Mouse (Mus musculus) CD4-positive, CD25-positive, alpha-beta regulatory T cell, adult 4 months (primary cell): ENCODE measurements around the gene Paics. TPM values are rescaled to one million over a fixed set of nuclear protein-coding genes. Genes with fewer than 3 reads are reported as not detected.
A peak's percentile ranks its signal among the peaks of the same experiment; 100 is the strongest.
"Not testable (repeated sequence)": the region's sequence is repeated elsewhere in the genome, so short reads cannot be mapped to it uniquely, and the experiment has no call there.

ENCODE experiments used
- ATAC-seq: one replicate; pipeline ENCODE4 v1.8.0; 2017
- polyA plus RNA-seq, 2 experiments: library from polyadenylated mRNA; unstranded; fragments of 100-300 nt; shearing (Covaris generic); gene quantifications; one replicate each; pipeline ENCODE4 v1.2.1; 2017

Paics gene
- polyA plus RNA-seq, 2 experiments from 2014 or later = 181 to 184 TPM

GRCm38 (mm10) chr5:76952112-76953040 is 1.3 kb downstream of the Paics start:
- no peak for ATAC-seq

DNA sequence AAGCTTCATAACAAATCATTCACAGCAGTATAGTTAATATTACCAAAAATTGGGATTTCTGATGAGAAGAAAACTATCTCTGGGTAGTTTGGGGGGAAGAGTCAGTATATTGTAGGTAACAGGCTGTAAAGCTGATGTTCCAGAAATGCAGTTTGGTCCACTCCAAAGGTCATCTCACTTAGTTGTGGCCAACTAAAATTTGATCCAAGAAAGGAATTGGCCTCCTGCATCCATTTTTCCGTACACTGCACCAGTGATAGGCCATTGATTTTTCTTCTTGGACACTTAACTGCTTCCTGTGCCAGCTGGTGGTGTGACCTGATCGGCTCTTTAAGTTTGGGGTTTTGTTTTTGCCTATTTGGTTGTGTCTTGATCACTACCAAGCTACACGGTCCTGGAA is 2.7 kb downstream of the Paics start:
- no peak for ATAC-seq

DNA sequence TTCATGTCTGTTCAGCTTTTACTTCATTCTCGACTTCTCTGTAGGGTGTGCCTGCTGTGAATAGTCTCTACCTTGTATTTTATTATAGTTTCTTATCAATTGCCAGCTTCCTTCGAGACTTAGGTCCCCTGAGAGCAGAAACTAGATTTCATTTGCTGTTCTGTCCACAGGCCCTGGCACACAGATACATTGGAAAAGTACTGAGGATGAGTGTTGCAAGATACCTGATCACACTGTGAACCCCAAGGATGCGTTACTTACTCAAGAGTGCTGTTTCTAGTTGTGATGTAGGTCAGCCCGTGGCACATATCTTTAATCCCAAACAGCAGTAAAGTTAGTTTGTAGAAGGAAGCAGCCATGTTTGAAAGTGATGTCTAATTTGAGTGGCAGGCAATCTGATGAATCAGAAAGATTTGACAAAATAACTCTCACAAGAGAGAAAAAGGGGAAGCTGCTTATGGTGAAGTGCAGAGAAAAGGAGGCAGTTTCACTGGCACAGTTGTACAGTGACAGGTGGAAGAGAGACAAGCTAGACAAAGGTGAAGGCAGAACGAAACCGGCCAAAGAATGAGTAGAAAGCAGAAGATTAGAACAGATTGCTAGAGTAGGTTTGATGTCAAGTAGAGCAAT is 3.3 kb downstream of the Paics start:
- no peak for ATAC-seq

- ATAC-seq = no peak
These were observed 4.4 kb downstream of the Paics start for GRCm38 (mm10) chr5:76955474-76955873.

GRCm38 (mm10) chr5:76957954-76958353 is 6.8 kb downstream of the Paics start:
- ATAC-seq = peak; percentile 71

DNA sequence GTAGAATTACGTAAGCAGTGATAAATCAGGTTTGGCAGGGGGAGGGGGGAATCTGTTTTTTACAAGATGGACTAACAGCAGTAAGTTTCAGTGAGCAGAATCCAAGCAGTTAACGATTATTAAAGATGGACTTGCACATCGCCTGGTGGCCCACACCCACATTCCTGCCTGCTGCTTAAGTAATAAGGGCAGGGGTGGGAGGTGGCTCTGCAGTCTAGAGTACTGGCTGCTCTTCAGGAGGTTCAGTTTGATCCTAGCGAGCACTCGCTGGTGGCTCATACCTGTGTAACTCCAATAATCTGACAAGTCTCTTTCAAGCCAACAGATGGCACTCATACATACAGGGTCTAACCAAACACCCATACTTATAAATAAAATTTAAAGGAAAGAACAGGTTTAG is 8.5 kb downstream of the Paics start:
- ATAC-seq = no peak

GRCm38 (mm10) chr5:76962545-76962944 is 11.4 kb downstream of the Paics start:
- no peak for ATAC-seq

GRCm38 (mm10) chr5:76964651-76965050 is 13.5 kb downstream of the Paics start:
- ATAC-seq = no peak

DNA sequence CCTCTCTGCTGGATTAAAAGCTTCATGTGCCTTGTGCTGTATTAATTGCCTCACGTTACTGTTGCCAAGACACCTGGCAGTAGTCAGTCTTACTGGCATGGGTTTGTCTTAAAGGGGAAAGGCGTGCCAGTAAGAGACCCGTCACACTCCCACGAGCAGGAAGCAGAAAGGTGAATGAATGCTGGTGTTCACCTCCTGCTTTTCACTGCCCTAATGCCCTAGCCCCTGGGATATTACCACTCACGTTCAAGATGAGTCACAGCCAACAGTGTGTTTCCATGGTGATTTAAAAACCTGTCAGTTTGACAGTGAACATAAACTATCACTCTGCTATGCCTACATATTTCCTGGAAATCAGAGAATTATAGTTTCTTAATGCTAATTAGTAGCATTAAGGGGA is 18.1 kb downstream of the Paics start:
- no peak for ATAC-seq

DNA sequence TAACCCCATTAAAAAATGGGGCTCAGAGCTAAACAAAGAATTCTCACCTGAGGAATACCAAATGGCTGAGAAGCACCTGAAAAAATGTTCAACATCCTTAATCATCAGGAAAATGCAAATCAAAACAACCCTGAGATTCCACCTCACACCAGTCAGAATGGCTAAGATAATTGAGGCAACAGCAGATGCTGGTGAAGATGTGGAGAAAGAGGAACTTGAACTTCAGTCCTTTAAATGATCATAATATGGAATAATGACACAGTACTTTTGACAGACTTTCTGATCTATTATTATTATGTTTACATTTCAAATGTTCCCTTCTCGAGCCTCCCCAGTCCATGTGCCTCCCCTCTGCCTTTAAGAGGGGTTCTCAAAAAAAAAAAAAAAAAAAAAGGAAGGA is 20.0 kb downstream of the Paics start:
- not testable (repeated sequence) for ATAC-seq

DNA sequence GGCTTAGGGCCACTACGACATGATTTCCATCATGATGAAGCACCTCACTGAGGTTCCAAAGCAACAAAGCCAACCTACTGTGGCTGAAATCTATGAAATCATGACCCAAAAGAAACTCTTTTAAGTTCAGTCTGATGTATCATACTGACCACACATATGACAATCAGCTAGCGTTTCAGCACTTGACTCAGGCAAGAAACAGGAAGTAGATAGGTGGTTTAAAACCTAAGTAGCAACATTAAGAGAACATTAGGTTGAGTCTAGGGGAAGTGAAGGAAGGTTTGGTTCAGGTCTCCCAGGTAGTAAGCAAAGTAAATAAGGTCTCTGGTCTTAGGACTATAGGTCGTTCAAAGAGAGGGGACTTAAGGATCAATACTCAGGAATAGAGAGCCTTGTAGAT is 22.4 kb downstream of the Paics start:
- no peak for ATAC-seq

GRCm38 (mm10) chr5:76974207-76974553 is 23.1 kb downstream of the Paics start:
- peak; percentile 16 for ATAC-seq

DNA sequence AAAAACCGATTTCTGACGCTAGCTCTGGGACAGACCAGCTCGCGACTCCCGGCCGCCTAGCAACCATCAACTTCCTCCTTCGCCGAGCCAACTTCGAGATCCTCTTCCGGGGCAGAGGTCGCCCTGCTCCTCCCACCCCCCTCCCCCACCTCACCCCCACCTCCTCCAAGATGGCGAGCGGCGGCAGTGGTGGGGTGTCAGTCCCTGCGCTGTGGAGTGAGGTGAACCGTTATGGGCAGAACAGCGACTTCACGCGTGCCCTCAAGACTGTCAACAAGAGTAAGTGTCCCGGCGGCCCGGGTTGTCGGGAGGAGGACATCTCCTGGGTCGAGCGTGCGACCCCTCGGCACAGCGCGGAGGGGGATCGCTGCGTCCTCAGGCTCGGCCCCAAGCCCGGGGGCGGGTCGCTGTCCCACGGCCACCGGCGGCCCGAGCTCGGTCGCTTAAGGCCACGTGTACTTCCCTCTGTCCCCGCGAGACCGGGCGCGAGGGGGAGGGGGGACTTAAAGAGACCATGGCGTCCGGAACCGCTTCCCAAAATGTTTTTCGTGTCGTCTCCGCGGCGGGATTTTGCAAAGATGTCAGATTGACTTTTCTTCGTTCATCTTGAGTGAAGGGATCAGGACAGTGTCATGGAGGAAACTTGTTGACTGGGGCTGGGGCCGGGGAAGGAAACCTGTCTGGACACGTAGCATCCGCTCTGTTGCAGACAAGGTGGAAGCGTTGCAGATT is 23.6 kb downstream of the Paics start, which contains the start of gene Srp72:
Gene Srp72 (plus strand): TSS at position 130 of the 732 bp plus-strand sequence.
- ATAC-seq = peak; percentile 93

GRCm38 (mm10) chr5:76975736-76976135 is 24.6 kb downstream of the Paics start:
- ATAC-seq = no peak

GRCm38 (mm10) chr5:76984015-76984414 is 32.9 kb downstream of the Paics start:
- no peak for ATAC-seq

GRCm38 (mm10) chr5:76990789-76991188 is 39.7 kb downstream of the Paics start:
- ATAC-seq = no peak

- ATAC-seq = no peak
These were observed 42.2 kb downstream of the Paics start for GRCm38 (mm10) chr5:76993174-76993814.

- no peak for ATAC-seq
These were observed 47.3 kb downstream of the Paics start for GRCm38 (mm10) chr5:76998416-76998815.

DNA sequence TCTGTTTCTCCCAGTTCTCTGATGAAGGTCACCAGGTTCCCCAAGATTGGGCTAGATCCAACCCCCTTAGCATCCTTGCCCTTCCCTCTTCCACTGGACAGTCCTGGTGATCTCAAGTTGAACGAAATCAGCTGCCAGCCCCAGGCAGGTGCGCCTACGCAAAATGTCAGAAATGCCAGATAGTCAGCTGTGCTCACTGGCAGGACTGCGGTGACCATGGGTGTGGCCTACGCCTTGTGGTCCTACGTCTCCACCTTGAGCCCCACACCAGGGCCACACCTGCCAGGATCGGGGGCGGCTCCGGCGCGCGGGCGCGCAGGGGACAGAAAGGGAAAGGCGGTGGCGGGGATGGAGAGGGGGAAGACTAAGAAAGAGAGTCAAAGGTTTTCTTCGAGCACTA is 50.1 kb downstream of the Paics start:
- ATAC-seq = no peak

DNA sequence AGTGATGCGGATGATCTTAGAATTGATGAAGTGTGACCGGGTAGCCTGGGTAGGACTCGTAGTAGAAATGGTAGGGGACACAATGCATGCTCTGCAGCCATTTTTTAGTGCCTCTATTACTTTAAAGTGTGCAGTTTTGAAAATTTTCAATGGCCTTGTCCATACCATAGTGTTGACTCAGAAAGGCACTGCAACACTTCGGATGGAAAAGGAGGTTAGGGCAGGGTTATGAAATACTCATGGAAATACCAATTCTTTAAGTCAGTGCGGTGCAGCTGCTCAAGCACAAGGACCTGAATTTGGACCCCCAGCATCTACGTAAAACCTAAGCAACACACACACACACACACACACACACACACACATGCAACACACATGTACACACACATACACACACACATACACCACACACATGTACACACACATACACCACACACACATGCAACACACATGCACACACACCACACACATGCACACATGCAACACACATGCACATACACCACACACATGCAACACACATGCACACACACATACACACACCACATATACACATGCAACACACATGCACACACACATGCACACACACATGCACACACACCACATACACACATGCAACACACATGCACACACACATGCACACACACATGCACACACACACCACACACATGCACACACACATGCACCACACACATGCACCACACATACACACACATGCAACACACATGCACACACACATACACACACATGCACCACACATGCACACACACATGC is 53.1 kb downstream of the Paics start, which contains the start of gene Arl9:
Gene Arl9 (plus strand): TSS at position 5 of the 771 bp plus-strand sequence.
- ATAC-seq = no peak

DNA sequence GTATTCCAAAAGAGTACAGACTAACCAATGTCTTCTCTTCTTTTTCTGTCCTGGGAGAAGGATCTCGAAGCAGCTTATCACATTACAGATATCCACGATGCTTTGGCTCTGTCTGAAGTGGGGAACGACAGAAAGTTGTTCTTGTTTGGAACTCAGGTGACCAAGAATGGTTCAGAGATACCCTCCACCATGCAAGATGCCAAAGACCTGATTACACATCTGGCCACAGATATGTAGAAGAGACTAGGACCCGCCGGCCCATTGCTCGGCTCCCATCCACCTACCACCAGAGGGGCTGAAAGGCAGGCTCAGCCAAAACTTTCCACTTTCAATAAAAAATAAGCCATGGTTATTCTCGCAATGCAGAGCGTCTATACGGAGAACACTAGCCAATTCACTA is 59.2 kb downstream of the Paics start:
- no peak for ATAC-seq

GRCm38 (mm10) chr5:77011082-77011481 is 60.0 kb downstream of the Paics start:
- ATAC-seq = no peak
